Mouse (Mus musculus): ENCODE results near the gene Vpreb2. TPM values are rescaled to one million over a fixed set of nuclear protein-coding genes. Genes with fewer than 3 reads are reported as not detected.

Vpreb2 gene
- polyA plus RNA-seq, 1 experiment, result not detected

GRCm38 (mm10) chr16:18027371-18027770, 47.1 kb downstream of the Vpreb2 start:
- Histone ChIP-seq H3K4me1 (ENCODE audit: control insufficient read depth, insufficient read depth, low read length) (no peaks in the 10 kb centered on the region), H3K4me3 (ENCODE audit: insufficient read depth, low read length) (no peak overlapping the region), H3K27ac (ENCODE audit: insufficient read depth, low read length) (no peak overlapping the region)
- TF ChIP-seq POLR2A (IDR thresholded peaks at IDR 0.05; ENCODE audit: extremely low read depth, insufficient read depth, low read length), result no peak
- TF ChIP-seq CTCF (IDR thresholded peaks at IDR 0.05; ENCODE audit: extremely low read depth, insufficient read depth, low read length), result no peak

Other genes with a start within 250 kb of the Vpreb2 start
- 65.9 and 67.5 TPM in 2 replicates for gene Med15, start 247.5 kb upstream of the Vpreb2 start, polyA plus RNA-seq (2012; rRNA removed)
- 107 and 126 TPM in 2 replicates for gene Klhl22, start 220.8 kb upstream of the Vpreb2 start, polyA plus RNA-seq (2012; rRNA removed)
- gene Scarf2, start 183.1 kb upstream of the Vpreb2 start, polyA plus RNA-seq (2012; rRNA removed), result 3.5 and 3.7 TPM in 2 replicates
- gene B830017H08Rik, start 147.3 kb upstream of the Vpreb2 start, polyA plus RNA-seq (2012; rRNA removed), result 5.3 and 7.4 TPM in 2 replicates
- 19.0 and 19.4 TPM in 2 replicates for gene Car15, start 142.1 kb upstream of the Vpreb2 start, polyA plus RNA-seq (2012; rRNA removed)
- 2.6 and 3.0 TPM in 2 replicates for gene Gm20518, start 88.8 kb upstream of the Vpreb2 start, polyA plus RNA-seq (2012; rRNA removed)
- gene Tssk1, start 86.2 kb upstream of the Vpreb2 start, polyA plus RNA-seq (2012; rRNA removed), result 0.08 and 0.10 TPM in 2 replicates
- 81.0 and 83.6 TPM in 2 replicates for gene Dgcr2, start 81.9 kb upstream of the Vpreb2 start, polyA plus RNA-seq (2012; rRNA removed)
- not detected in 2 replicates for gene Tssk2, start 81.8 kb upstream of the Vpreb2 start, polyA plus RNA-seq (2012; rRNA removed)
- 39.7 and 46.3 TPM in 2 replicates for gene Ess2, start 69.1 kb upstream of the Vpreb2 start, polyA plus RNA-seq (2012; rRNA removed)
- gene Gsc2, start 65.4 kb upstream of the Vpreb2 start, polyA plus RNA-seq (2012; rRNA removed), result not detected in 2 replicates
- gene Slc25a1, start 52.2 kb upstream of the Vpreb2 start, polyA plus RNA-seq (2012; rRNA removed), result 56.5 and 62.5 TPM in 2 replicates
- 113 and 120 TPM in 2 replicates for gene Dgcr6, start 72.4 kb downstream of the Vpreb2 start, polyA plus RNA-seq (2012; rRNA removed)
- gene Prodh, start 109.8 kb downstream of the Vpreb2 start, polyA plus RNA-seq (2012; rRNA removed), result 72.7 and 86.0 TPM in 2 replicates
- 225 and 233 TPM in 2 replicates for gene Rtn4r, start 147.2 kb downstream of the Vpreb2 start, polyA plus RNA-seq (2012; rRNA removed)
- not detected in 2 replicates for gene Ccdc188, start 237.5 kb downstream of the Vpreb2 start, polyA plus RNA-seq (2012; rRNA removed)